Mouse (Mus musculus): ENCODE data around the gene Alas2.

GRCm38 (mm10) chrX:150508696-150509095 lies 38.5 kb upstream of the Alas2 start:
- TF ChIP-seq CTCF (IDR thresholded peaks at IDR 0.05) (no peak), EP300 (IDR thresholded peaks at IDR 0.05) (no peak)

Data from lung, postnatal 0 days (tissue).